Mouse (Mus musculus) E14TG2a.4 (cell line): ENCODE measurements around the gene Ube2q2.

Source experiments
- H3K27me3 ChIP-seq: 2 replicates; pipeline ENCODE4 v1.6.1; 2014; ENCODE audit warnings: low read length, control low read depth; ENCODE audit not compliant: insufficient read depth
- H3K36me3 ChIP-seq: 2 replicates; pipeline ENCODE4 v1.6.1; 2014; ENCODE audit warnings: low read length, control low read depth; ENCODE audit not compliant: insufficient read depth
- H3K4me1 ChIP-seq: replicated peaks from 2 replicates; pipeline ENCODE4 v1.6.1; 2014; ENCODE audit warnings: low read depth, low read length, control low read depth
- H3K4me3 ChIP-seq: replicated peaks from 2 replicates; pipeline ENCODE4 v1.5.1; 2014; ENCODE audit warnings: mild to moderate bottlenecking, low read length
- H3K9me3 ChIP-seq: 2 replicates; pipeline ENCODE4 v1.6.1; 2014; ENCODE audit warnings: low read length, control low read depth
- CTCF ChIP-seq: conservative IDR thresholded peaks from 2 replicates; pipeline ENCODE4 v1.5.1; 2014; ENCODE audit warnings: low read length
- NANOG ChIP-seq: IDR thresholded peaks from 2 replicates; pipeline ENCODE4 v1.6.1; 2014; ENCODE audit warnings: borderline replicate concordance, low read length, mixed read lengths
- POU5F1 ChIP-seq: IDR thresholded peaks from 2 replicates; pipeline ENCODE4 v1.6.1; 2014; ENCODE audit warnings: low read length, borderline replicate concordance

The Ube2q2 gene

GRCm38 (mm10) chr9:55122586-55122985 is 26.1 kb upstream of the Ube2q2 start:
- Histone ChIP-seq H3K4me1 (peaks cover 18% of the 10 kb centered on the region), H3K36me3 (no peaks in the 10 kb centered on the region), H3K9me3 (no peaks in the 10 kb centered on the region), H3K27me3 (no peaks in the 10 kb centered on the region), H3K4me3 (no peak overlapping the region)
- no peak for TF ChIP-seq POU5F1
- no peak for TF ChIP-seq NANOG

- Histone ChIP-seq H3K4me1 (peaks cover 14% of the 10 kb centered on the region; the same call in 1 of the 2 replicates), H3K9me3 (no peaks in the 10 kb centered on the region), H3K4me3 (no peak overlapping the region), H3K36me3 (no peaks in the 10 kb centered on the region), H3K27me3 (no peaks in the 10 kb centered on the region)
- no peak for TF ChIP-seq CTCF
- TF ChIP-seq POU5F1, result no peak
- TF ChIP-seq NANOG, result no peak
Observed at GRCm38 (mm10) chr9:55125735-55126134, 22.9 kb upstream of the Ube2q2 start.

DNA sequence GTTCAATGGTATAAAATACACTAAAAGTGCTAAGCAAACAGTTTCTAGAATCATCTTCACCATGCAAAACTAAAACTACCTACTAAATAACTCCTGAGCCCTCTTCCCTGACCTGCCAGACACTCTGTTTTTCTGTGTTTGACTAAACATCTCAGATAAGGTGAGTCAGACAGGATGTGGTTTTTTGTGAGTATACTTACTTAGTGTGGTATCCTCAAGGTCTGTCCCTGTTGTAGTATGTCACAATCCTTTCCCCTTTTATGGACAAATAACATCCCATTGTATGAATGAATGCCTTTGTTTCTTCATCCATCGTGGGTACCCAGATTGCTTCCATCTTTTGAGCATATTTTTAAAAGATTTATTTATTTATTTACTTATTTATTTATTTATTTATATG is 22.4 kb upstream of the Ube2q2 start:
- no peak for TF ChIP-seq CTCF
- TF ChIP-seq POU5F1, result no peak
- Histone ChIP-seq H3K9me3 (no peaks in the 10 kb centered on the region), H3K4me1 (peaks cover 14% of the 10 kb centered on the region; the same call in 1 of the 2 replicates), H3K27me3 (no peaks in the 10 kb centered on the region), H3K4me3 (no peak overlapping the region), H3K36me3 (no peaks in the 10 kb centered on the region)

DNA sequence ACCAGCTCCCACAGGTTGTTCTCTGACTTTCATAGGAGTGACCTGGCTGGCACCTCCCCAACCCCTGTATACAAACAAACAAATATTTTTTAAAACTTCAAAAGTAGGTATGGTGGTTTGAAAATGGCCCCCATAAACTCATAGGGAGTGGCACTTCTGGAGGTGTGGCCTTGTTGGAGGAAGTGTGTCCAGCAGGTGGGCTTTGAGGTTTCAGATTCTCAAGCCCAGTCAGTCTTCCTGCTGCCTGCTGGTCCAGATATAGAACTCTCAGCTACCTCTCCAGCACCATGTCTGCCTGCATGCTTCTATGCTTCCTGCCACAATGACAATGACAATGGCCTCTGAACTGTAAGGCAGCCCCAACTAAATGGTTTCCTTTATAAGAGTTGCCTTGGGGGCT is 16.8 kb upstream of the Ube2q2 start:
- no peaks in the 10 kb centered on the region for H3K9me3 ChIP-seq
- no peaks in the 10 kb centered on the region for H3K27me3 ChIP-seq
- H3K4me3 ChIP-seq, result no peak overlapping the region
- H3K4me1 ChIP-seq, result peaks cover 8% of the 10 kb centered on the region
- no peak for TF ChIP-seq CTCF
- TF ChIP-seq POU5F1, result no peak
- no peak for TF ChIP-seq NANOG
- no peaks in the 10 kb centered on the region for H3K36me3 ChIP-seq

- peaks cover 12% of the 10 kb centered on the region for H3K4me1 ChIP-seq
- no peak overlapping the region for H3K4me3 ChIP-seq
- TF ChIP-seq POU5F1 (no peak), NANOG (no peak), CTCF (no peak)
- no peaks in the 10 kb centered on the region for H3K27me3 ChIP-seq
- no peaks in the 10 kb centered on the region for H3K36me3 ChIP-seq
- no peaks in the 10 kb centered on the region for H3K9me3 ChIP-seq
Observed at GRCm38 (mm10) chr9:55136576-55136975, 12.1 kb upstream of the Ube2q2 start.

- Histone ChIP-seq H3K4me1 (peaks cover 12% of the 10 kb centered on the region), H3K27me3 (no peaks in the 10 kb centered on the region), H3K36me3 (no peaks in the 10 kb centered on the region), H3K9me3 (no peaks in the 10 kb centered on the region), H3K4me3 (no peak overlapping the region)
- no peak for TF ChIP-seq CTCF
- TF ChIP-seq NANOG, result no peak
- no peak for TF ChIP-seq POU5F1
Observed at GRCm38 (mm10) chr9:55137112-55137511, 11.5 kb upstream of the Ube2q2 start.

GRCm38 (mm10) chr9:55139958-55140357 is 8.7 kb upstream of the Ube2q2 start:
- Histone ChIP-seq H3K4me1 (peaks cover 12% of the 10 kb centered on the region), H3K27me3 (peaks cover 2% of the 10 kb centered on the region; the same call in 1 of the 2 replicates), H3K4me3 (no peak overlapping the region), H3K36me3 (no peaks in the 10 kb centered on the region), H3K9me3 (no peaks in the 10 kb centered on the region)
- TF ChIP-seq NANOG (no peak), POU5F1 (no peak), CTCF (no peak)

DNA sequence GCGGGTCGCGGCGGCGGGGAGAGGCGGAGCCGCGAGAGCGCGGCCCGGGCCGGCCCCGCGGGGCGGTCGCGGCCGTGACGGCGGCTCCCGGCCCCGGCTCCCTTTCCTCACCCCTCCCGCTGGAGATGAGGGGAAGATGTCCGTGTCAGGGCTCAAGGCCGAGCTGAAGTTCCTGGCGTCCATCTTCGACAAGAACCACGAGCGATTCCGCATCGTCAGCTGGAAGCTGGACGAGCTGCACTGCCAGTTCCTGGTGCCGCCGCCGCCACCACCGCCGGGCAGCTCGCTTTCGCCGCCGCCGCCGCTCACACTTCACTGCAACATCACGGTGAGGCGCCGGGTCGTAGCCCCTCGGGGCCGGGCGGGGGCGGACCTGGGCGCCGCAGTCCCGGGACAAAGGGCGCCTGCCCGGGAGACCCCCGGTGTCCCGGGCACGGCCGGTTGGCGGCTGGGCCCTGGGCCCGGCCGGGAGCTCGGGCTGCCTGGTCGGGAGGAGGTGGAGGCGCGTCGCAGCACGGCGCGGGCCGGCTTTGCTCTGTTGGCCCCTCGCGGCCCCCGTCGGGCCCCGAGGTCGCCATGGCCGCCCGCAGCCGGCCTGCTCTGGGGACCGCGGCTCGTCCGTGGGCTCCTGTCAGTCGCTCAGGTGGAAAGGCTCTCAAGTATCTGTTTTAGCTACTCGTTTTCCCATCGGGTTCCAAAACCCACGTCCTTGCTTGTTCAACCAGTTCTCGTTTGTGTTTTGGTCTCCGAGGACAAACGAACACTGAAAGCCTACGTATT is 1.0 kb downstream of the Ube2q2 start:
- Histone ChIP-seq H3K36me3 (peaks cover 20% of the 10 kb centered on the region), H3K4me1 (peaks cover 28% of the 10 kb centered on the region), H3K9me3 (no peaks in the 10 kb centered on the region), H3K4me3 (peak overlapping the region; percentile 94), H3K27me3 (peaks cover 31% of the 10 kb centered on the region)
- TF ChIP-seq POU5F1 (no peak), NANOG (no peak), CTCF (no peak)

DNA sequence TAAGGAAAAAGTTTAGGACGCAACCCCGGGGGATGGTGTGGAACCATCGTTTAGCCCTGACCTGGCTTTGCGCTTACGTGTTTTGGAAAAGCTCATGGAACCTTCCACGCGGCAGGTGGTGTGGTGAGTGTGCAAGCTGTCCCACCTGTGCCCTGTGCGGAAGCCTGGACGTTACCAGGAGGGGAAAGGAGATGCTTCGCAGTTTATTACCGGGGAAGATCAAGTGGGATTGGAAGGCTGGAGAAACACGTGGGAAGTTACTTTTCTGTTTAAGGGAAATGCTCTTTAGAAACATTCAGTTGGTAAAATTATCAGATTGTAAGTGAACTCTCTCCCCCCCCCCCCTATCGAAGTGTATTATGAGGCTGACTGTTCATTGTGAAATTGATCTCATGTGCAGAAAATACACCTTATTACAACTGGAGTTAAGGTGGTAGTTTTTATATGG is 1.6 kb downstream of the Ube2q2 start:
- no peak for TF ChIP-seq NANOG
- no peak for TF ChIP-seq CTCF
- no peak for TF ChIP-seq POU5F1
- peaks cover 20% of the 10 kb centered on the region for H3K36me3 ChIP-seq
- H3K27me3 ChIP-seq, result peaks cover 31% of the 10 kb centered on the region
- H3K4me3 ChIP-seq, result peak overlapping the region; percentile 94
- H3K4me1 ChIP-seq, result peaks cover 28% of the 10 kb centered on the region
- no peaks in the 10 kb centered on the region for H3K9me3 ChIP-seq
